12 mouse cellular contexts compared by ENCODE assay signal in the genomic region with DNA sequence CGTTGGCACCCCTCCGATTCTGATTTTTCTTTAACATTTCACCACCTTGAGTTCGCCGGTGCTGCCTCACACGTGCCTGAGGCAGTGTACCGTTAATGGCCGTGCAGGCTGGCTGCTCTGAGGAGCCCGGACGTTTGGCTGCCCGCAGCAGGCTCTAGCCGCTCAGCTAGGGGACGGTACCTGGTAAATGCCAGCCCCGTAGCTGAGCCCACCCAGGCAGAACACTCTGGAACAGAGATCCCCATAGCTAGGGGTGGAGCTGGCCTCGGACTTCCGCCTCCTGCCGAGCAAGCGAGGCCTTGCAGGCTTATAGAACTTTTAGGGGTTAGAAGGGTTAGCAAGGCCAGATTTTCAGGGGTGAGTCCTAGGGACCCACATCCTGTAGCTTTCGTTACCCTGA.
DNase-seq lines count a peak whose midpoint lies in the region; ATAC-seq lines count a peak whose summit lies in the region.
"Had no signal": no experiment of that assay in that cellular context is flagged by ENCODE, and none has a peak within 500 bp of the region (broad histone marks: within the 10 kb centered on the region; RNA-seq: fewer than 3 reads in every experiment).

No protein-coding gene starts in this region.

- no peaks in the 10 kb centered on the region for H3K4me1 ChIP-seq in forebrain, embryonic 15.5 days
- no peaks in the 10 kb centered on the region for H3K4me1 ChIP-seq in forebrain, embryonic 12.5 days
- no peaks in the 10 kb centered on the region for H3K4me1 ChIP-seq in midbrain, embryonic 13.5 days (replicated peaks)
- no peaks in the 10 kb centered on the region for H3K4me1 ChIP-seq in midbrain, embryonic 14.5 days (ENCODE audit: control insufficient read depth, insufficient read depth, low read length)
- H3K4me1 ChIP-seq in kidney, embryonic 16.5 days (ENCODE audit: insufficient read depth, low read length), result no peaks in the 10 kb centered on the region

- 0 out of 2 replicates have a peak, but pooled peaks have one; percentile 23 for ATAC-seq in forebrain, embryonic 15.5 days (replicated peaks)
- no peak for ATAC-seq in forebrain, embryonic 12.5 days (ENCODE audit: low FRiP score)
- ATAC-seq in midbrain, embryonic 13.5 days, result 0 out of 2 replicates have a peak, but pooled peaks have one; percentile 40
- no peak for ATAC-seq in midbrain, embryonic 14.5 days (ENCODE audit: low FRiP score, low TSS enrichment)
- peak; percentile 92 for ATAC-seq in kidney, embryonic 16.5 days (ENCODE audit: low FRiP score, low TSS enrichment)
- ATAC-seq in erythroblast, adult 5-6 weeks (replicated peaks; ENCODE audit: low FRiP score, poor library complexity, severe bottlenecking), result no peak
- ATAC-seq: hindbrain, embryonic 16.5 days had no signal

- no peak overlapping the region for H3K27ac ChIP-seq in forebrain, embryonic 15.5 days (replicated peaks)
- H3K27ac ChIP-seq in forebrain, embryonic 12.5 days, result no peak overlapping the region
- no peak overlapping the region for H3K27ac ChIP-seq in midbrain, embryonic 13.5 days
- H3K27ac ChIP-seq in midbrain, embryonic 14.5 days (replicated peaks; ENCODE audit: low read depth, low read length), result no peak overlapping the region
- peak overlapping the region; percentile 43; the same call in 1 of the 2 replicates for H3K27ac ChIP-seq in kidney, embryonic 16.5 days (ENCODE audit: low read length)
- H3K27ac ChIP-seq: left cerebral cortex, adult 2 months had no signal

- no peaks in the 10 kb centered on the region for H3K27me3 ChIP-seq in forebrain, embryonic 15.5 days
- H3K27me3 ChIP-seq in forebrain, embryonic 12.5 days, result no peaks in the 10 kb centered on the region
- H3K27me3 ChIP-seq in midbrain, embryonic 13.5 days, result no peaks in the 10 kb centered on the region
- no peaks in the 10 kb centered on the region for H3K27me3 ChIP-seq in midbrain, embryonic 14.5 days (ENCODE audit: control insufficient read depth, insufficient read depth, low read length)
- no peaks in the 10 kb centered on the region for H3K27me3 ChIP-seq in kidney, embryonic 16.5 days (ENCODE audit: insufficient read depth, low read length)

- no peak overlapping the region for H3K4me2 ChIP-seq in forebrain, embryonic 15.5 days (replicated peaks)
- H3K4me2 ChIP-seq in forebrain, embryonic 12.5 days, result no peak overlapping the region
- no peak overlapping the region for H3K4me2 ChIP-seq in midbrain, embryonic 13.5 days (replicated peaks)
- no peak overlapping the region for H3K4me2 ChIP-seq in midbrain, embryonic 14.5 days (ENCODE audit: low read length)
- H3K4me2 ChIP-seq in kidney, embryonic 16.5 days (replicated peaks; ENCODE audit: low read depth, low read length), result no peak overlapping the region

- H3K36me3 ChIP-seq in forebrain, embryonic 15.5 days, result peaks cover 4% of the 10 kb centered on the region; the same call in 1 of the 2 replicates
- H3K36me3 ChIP-seq in forebrain, embryonic 12.5 days (replicated peaks), result peaks cover 4% of the 10 kb centered on the region; the same call in 1 of the 2 replicates
- H3K36me3 ChIP-seq in midbrain, embryonic 13.5 days, result peaks cover 15% of the 10 kb centered on the region; the same call in 1 of the 2 replicates
- no peaks in the 10 kb centered on the region for H3K36me3 ChIP-seq in midbrain, embryonic 14.5 days (ENCODE audit: control insufficient read depth, insufficient read depth, low read length)
- peaks cover 9% of the 10 kb centered on the region for H3K36me3 ChIP-seq in kidney, embryonic 16.5 days (ENCODE audit: insufficient read depth, low read length)

- no peaks in the 10 kb centered on the region for H3K9me3 ChIP-seq in forebrain, embryonic 15.5 days
- no peaks in the 10 kb centered on the region for H3K9me3 ChIP-seq in forebrain, embryonic 12.5 days
- H3K9me3 ChIP-seq in midbrain, embryonic 13.5 days, result no peaks in the 10 kb centered on the region
- no peaks in the 10 kb centered on the region for H3K9me3 ChIP-seq in midbrain, embryonic 14.5 days (ENCODE audit: control insufficient read depth, low read length)
- H3K9me3 ChIP-seq in kidney, embryonic 16.5 days (ENCODE audit: low read length), result no peaks in the 10 kb centered on the region

- H3K9ac ChIP-seq in forebrain, embryonic 15.5 days (replicated peaks), result no peak overlapping the region
- H3K9ac ChIP-seq in forebrain, embryonic 12.5 days, result no peak overlapping the region
- no peak overlapping the region for H3K9ac ChIP-seq in midbrain, embryonic 13.5 days (replicated peaks)
- H3K9ac ChIP-seq in midbrain, embryonic 14.5 days (replicated peaks; ENCODE audit: low read length), result no peak overlapping the region
- no peak overlapping the region for H3K9ac ChIP-seq in kidney, embryonic 16.5 days (replicated peaks; ENCODE audit: low read length)

- WGBS in forebrain, embryonic 15.5 days, result 57% methylated on average over 18 of the region's 18 CpGs
- WGBS in forebrain, embryonic 12.5 days, result 61% methylated on average over 18 of the region's 18 CpGs
- 62% methylated on average over 18 of the region's 18 CpGs for WGBS in midbrain, embryonic 13.5 days
- WGBS in midbrain, embryonic 14.5 days, result 51% methylated on average over 18 of the region's 18 CpGs
- WGBS in kidney, embryonic 16.5 days, result 59% methylated on average over 18 of the region's 18 CpGs

- no peak overlapping the region for H3K4me3 ChIP-seq in forebrain, embryonic 15.5 days
- no peak overlapping the region for H3K4me3 ChIP-seq in forebrain, embryonic 12.5 days (replicated peaks)
- H3K4me3 ChIP-seq in midbrain, embryonic 13.5 days (replicated peaks), result no peak overlapping the region
- H3K4me3 ChIP-seq in midbrain, embryonic 14.5 days (replicated peaks; ENCODE audit: low read depth, low read length), result no peak overlapping the region
- no peak overlapping the region for H3K4me3 ChIP-seq in kidney, embryonic 16.5 days (ENCODE audit: low read length)
- H3K4me3 ChIP-seq: left cerebral cortex, adult 2 months had no signal

- no peak for DNase-seq in midbrain, embryonic 14.5 days
- no peak for DNase-seq in gastrocnemius, adult 8-10 months (ENCODE audit: low spot score in 2 of 2)
- no peak for DNase-seq in layer of hippocampus, adult 18-20 months (ENCODE audit: low spot score in 2 of 2)
- DNase-seq: cerebellum, adult 11-12 months; right cerebral cortex, postnatal 14 days had no signal

Comparison
In these comparisons a context has a peak if more than half of its experiments do, and no peak if none do; other contexts are left out.
1. ATAC-seq: peak in forebrain, embryonic 15.5 days (single experiment), midbrain, embryonic 13.5 days (single experiment) and kidney, embryonic 16.5 days (single experiment); none in forebrain, embryonic 12.5 days (single experiment), midbrain, embryonic 14.5 days (single experiment) and erythroblast, adult 5-6 weeks (single experiment).